Mouse (Mus musculus): ENCODE data around the gene Pcsk5. TPM values are rescaled to one million over a fixed set of nuclear protein-coding genes. Genes with fewer than 3 reads are reported as not detected.

Pcsk5 gene
- polyA plus RNA-seq, 1 experiment from 2014 or later, result 13.5 TPM

- 41% methylated on average over 1 of the region's 1 CpGs for WGBS
- no peak overlapping the region for H3K4me2 ChIP-seq (ENCODE audit: low read depth, low read length, severe bottlenecking)
- H3K27me3 ChIP-seq (ENCODE audit: control insufficient read depth, insufficient read depth, low read length), result no peaks in the 10 kb centered on the region
- no peaks in the 10 kb centered on the region for H3K9me3 ChIP-seq (ENCODE audit: control insufficient read depth, low read length)
- H3K4me1 ChIP-seq (replicated peaks; ENCODE audit: control insufficient read depth, insufficient read depth, low read length), result no peaks in the 10 kb centered on the region
- no peak overlapping the region for H3K4me3 ChIP-seq (ENCODE audit: low read depth, low read length)
- ATAC-seq (replicated peaks; ENCODE audit: low FRiP score) (no peak), DNase-seq (ENCODE audit: low spot score) (no peak)
- no peaks in the 10 kb centered on the region for H3K36me3 ChIP-seq (ENCODE audit: control insufficient read depth, insufficient read depth, low read length)
- no peak overlapping the region for H3K9ac ChIP-seq (ENCODE audit: low read length)
- no peak overlapping the region for H3K27ac ChIP-seq (ENCODE audit: low read depth, low read length)
Measured at GRCm38 (mm10) chr19:17741465-17741864, 96.0 kb downstream of the Pcsk5 start.

GRCm38 (mm10) chr19:17732676-17733277 lies 104.7 kb downstream of the Pcsk5 start:
- no peaks in the 10 kb centered on the region for H3K9me3 ChIP-seq (ENCODE audit: control insufficient read depth, low read length)
- no peaks in the 10 kb centered on the region for H3K36me3 ChIP-seq (ENCODE audit: control insufficient read depth, insufficient read depth, low read length)
- no peak overlapping the region for H3K4me3 ChIP-seq (ENCODE audit: low read depth, low read length)
- H3K9ac ChIP-seq (ENCODE audit: low read length), result no peak overlapping the region
- ATAC-seq (replicated peaks; ENCODE audit: low FRiP score) (no peak), DNase-seq (ENCODE audit: low spot score) (no peak)
- no peak overlapping the region for H3K27ac ChIP-seq (ENCODE audit: low read depth, low read length)
- no peak overlapping the region for H3K4me2 ChIP-seq (ENCODE audit: low read depth, low read length, severe bottlenecking)
- H3K4me1 ChIP-seq (replicated peaks; ENCODE audit: control insufficient read depth, insufficient read depth, low read length), result no peaks in the 10 kb centered on the region
- no peaks in the 10 kb centered on the region for H3K27me3 ChIP-seq (ENCODE audit: control insufficient read depth, insufficient read depth, low read length)

DNA sequence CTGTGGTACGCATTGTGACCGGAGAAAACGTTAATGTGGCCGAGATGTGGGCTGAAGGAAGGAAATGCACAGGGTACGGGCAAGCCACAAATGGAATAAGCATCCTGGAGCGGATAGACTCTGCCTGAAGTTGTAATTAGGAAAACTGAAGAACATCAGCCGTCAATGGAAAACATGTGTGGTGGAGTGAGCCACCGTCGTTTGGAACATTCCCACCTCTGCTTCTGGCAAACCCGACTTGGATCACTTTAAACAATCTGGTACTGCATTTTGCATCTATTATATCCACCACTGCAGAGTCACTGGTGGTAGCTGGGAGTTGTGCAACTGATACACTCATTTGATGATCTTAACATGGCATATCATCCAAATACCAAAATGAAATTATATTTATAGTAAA lies 120.4 kb downstream of the Pcsk5 start:
- 79% methylated on average over 10 of the region's 10 CpGs for WGBS
- DNase-seq (ENCODE audit: low spot score) (no peak), ATAC-seq (replicated peaks; ENCODE audit: low FRiP score) (no peak)
- H3K4me1 ChIP-seq (replicated peaks; ENCODE audit: control insufficient read depth, insufficient read depth, low read length), result no peaks in the 10 kb centered on the region
- no peak overlapping the region for H3K9ac ChIP-seq (ENCODE audit: low read length)
- H3K4me2 ChIP-seq (ENCODE audit: low read depth, low read length, severe bottlenecking), result no peak overlapping the region
- no peaks in the 10 kb centered on the region for H3K36me3 ChIP-seq (ENCODE audit: control insufficient read depth, insufficient read depth, low read length)
- no peak overlapping the region for H3K4me3 ChIP-seq (ENCODE audit: low read depth, low read length)
- no peak overlapping the region for H3K27ac ChIP-seq (ENCODE audit: low read depth, low read length)
- H3K27me3 ChIP-seq (ENCODE audit: control insufficient read depth, insufficient read depth, low read length), result no peaks in the 10 kb centered on the region
- H3K9me3 ChIP-seq (ENCODE audit: control insufficient read depth, low read length), result no peaks in the 10 kb centered on the region

- H3K27ac ChIP-seq (ENCODE audit: low read depth, low read length), result no peak overlapping the region
- 80% methylated on average over 9 of the region's 9 CpGs for WGBS
- H3K4me2 ChIP-seq (ENCODE audit: low read depth, low read length, severe bottlenecking), result no peak overlapping the region
- ATAC-seq (replicated peaks; ENCODE audit: low FRiP score) (no peak), DNase-seq (ENCODE audit: low spot score) (no peak)
- no peaks in the 10 kb centered on the region for H3K27me3 ChIP-seq (ENCODE audit: control insufficient read depth, insufficient read depth, low read length)
- no peaks in the 10 kb centered on the region for H3K9me3 ChIP-seq (ENCODE audit: control insufficient read depth, low read length)
- H3K4me1 ChIP-seq (replicated peaks; ENCODE audit: control insufficient read depth, insufficient read depth, low read length), result no peaks in the 10 kb centered on the region
- no peaks in the 10 kb centered on the region for H3K36me3 ChIP-seq (ENCODE audit: control insufficient read depth, insufficient read depth, low read length)
- H3K4me3 ChIP-seq (ENCODE audit: low read depth, low read length), result no peak overlapping the region
- H3K9ac ChIP-seq (ENCODE audit: low read length), result no peak overlapping the region
Measured at GRCm38 (mm10) chr19:17715281-17715955, 122.0 kb downstream of the Pcsk5 start.

- no peak overlapping the region for H3K4me3 ChIP-seq (ENCODE audit: low read depth, low read length)
- no peaks in the 10 kb centered on the region for H3K36me3 ChIP-seq (ENCODE audit: control insufficient read depth, insufficient read depth, low read length)
- WGBS, result 94% methylated on average over 6 of the region's 6 CpGs
- no peaks in the 10 kb centered on the region for H3K9me3 ChIP-seq (ENCODE audit: control insufficient read depth, low read length)
- H3K4me2 ChIP-seq (ENCODE audit: low read depth, low read length, severe bottlenecking), result no peak overlapping the region
- no peak overlapping the region for H3K9ac ChIP-seq (ENCODE audit: low read length)
- no peak overlapping the region for H3K27ac ChIP-seq (ENCODE audit: low read depth, low read length)
- H3K27me3 ChIP-seq (ENCODE audit: control insufficient read depth, insufficient read depth, low read length), result no peaks in the 10 kb centered on the region
- DNase-seq (ENCODE audit: low spot score) (no peak), ATAC-seq (replicated peaks; ENCODE audit: low FRiP score) (no peak)
- H3K4me1 ChIP-seq (replicated peaks; ENCODE audit: control insufficient read depth, insufficient read depth, low read length), result no peaks in the 10 kb centered on the region
Measured at GRCm38 (mm10) chr19:17691626-17692025, 145.8 kb downstream of the Pcsk5 start.

DNA sequence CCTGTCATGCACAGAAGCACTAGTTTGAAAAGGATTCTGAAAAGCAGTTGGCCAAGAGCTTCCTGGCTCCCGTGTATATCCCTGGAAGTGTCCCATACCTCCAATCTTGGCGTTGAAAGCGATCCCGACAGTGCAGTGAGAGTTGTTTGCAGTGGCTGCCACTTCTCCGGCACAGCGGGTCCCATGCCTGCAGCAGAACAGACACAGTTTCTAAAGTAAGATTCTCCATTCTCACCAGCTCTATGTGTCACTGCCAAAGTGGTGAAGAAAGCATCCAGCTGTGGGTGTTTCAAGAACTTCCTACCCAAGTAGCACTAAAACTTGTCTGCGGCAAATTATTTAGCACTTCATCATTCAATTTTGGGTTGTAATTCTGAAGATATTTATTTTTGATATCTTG lies 159.1 kb downstream of the Pcsk5 start:
- Histone ChIP-seq H3K36me3 (ENCODE audit: control insufficient read depth, insufficient read depth, low read length) (no peaks in the 10 kb centered on the region), H3K4me3 (ENCODE audit: low read depth, low read length) (no peak overlapping the region), H3K9ac (ENCODE audit: low read length) (no peak overlapping the region), H3K27ac (ENCODE audit: low read depth, low read length) (no peak overlapping the region), H3K9me3 (ENCODE audit: control insufficient read depth, low read length) (no peaks in the 10 kb centered on the region), H3K4me2 (ENCODE audit: low read depth, low read length, severe bottlenecking) (no peak overlapping the region), H3K4me1 (replicated peaks; ENCODE audit: control insufficient read depth, insufficient read depth, low read length) (no peaks in the 10 kb centered on the region), H3K27me3 (ENCODE audit: control insufficient read depth, insufficient read depth, low read length) (no peaks in the 10 kb centered on the region)
- DNase-seq (ENCODE audit: low spot score) (no peak), ATAC-seq (replicated peaks; ENCODE audit: low FRiP score) (no peak)
- 88% methylated on average over 7 of the region's 7 CpGs for WGBS

DNA sequence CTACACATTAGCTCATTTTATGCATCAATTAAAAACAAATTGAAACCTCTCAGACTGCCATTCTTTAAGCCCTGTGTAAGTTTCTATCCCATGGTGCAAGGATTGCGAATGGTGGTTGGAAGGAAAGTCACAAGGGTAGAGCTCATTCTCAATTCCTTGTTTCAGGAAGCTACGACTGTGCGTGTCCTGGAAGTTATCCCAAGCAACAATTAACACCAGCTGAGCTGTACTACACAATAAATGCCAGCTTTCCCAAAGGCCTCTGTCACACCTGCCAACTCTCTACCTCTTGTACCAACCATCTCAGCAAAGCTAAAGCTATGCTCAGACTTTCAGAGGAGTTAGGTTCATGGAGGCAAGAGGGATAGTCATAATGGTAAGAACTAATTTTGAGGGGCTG lies 174.8 kb downstream of the Pcsk5 start:
- Histone ChIP-seq H3K36me3 (ENCODE audit: control insufficient read depth, insufficient read depth, low read length) (no peaks in the 10 kb centered on the region; the same call in 1 of the 2 replicates), H3K4me2 (ENCODE audit: low read depth, low read length, severe bottlenecking) (no peak overlapping the region), H3K27ac (ENCODE audit: low read depth, low read length) (no peak overlapping the region), H3K9ac (ENCODE audit: low read length) (no peak overlapping the region), H3K9me3 (ENCODE audit: control insufficient read depth, low read length) (no peaks in the 10 kb centered on the region), H3K4me1 (replicated peaks; ENCODE audit: control insufficient read depth, insufficient read depth, low read length) (no peaks in the 10 kb centered on the region), H3K4me3 (ENCODE audit: low read depth, low read length) (no peak overlapping the region), H3K27me3 (ENCODE audit: control insufficient read depth, insufficient read depth, low read length) (no peaks in the 10 kb centered on the region)
- WGBS, result 78% methylated on average over 3 of the region's 3 CpGs
- DNase-seq (ENCODE audit: low spot score) (no peak), ATAC-seq (replicated peaks; ENCODE audit: low FRiP score) (no peak)

DNA sequence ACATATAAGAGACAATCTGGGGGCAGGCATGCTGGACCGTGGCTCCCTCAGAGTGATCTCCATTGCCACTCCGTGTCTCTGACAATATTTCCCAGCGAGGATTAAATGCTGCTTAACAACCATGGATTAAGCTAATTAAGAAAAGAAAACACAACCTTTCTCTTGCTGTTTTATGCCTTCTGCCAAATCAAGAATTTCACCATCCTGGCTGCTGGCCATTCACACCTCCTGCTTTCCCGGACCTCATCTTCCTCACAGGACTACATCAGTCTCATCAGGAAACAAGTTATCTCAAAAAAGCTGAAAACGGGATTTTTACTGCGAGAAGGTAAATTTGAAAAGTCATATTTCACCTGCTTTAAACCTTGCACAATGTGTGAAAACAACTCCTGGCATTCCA lies 175.2 kb downstream of the Pcsk5 start:
- H3K4me1 ChIP-seq (replicated peaks; ENCODE audit: control insufficient read depth, insufficient read depth, low read length), result no peaks in the 10 kb centered on the region
- DNase-seq (ENCODE audit: low spot score), result no peak
- H3K4me3 ChIP-seq (ENCODE audit: low read depth, low read length), result no peak overlapping the region
- H3K36me3 ChIP-seq (ENCODE audit: control insufficient read depth, insufficient read depth, low read length), result no peaks in the 10 kb centered on the region; the same call in 1 of the 2 replicates
- H3K27me3 ChIP-seq (ENCODE audit: control insufficient read depth, insufficient read depth, low read length), result no peaks in the 10 kb centered on the region
- H3K9ac ChIP-seq (ENCODE audit: low read length), result no peak overlapping the region
- no peak for ATAC-seq (replicated peaks; ENCODE audit: low FRiP score)
- no peak overlapping the region for H3K27ac ChIP-seq (ENCODE audit: low read depth, low read length)
- 73% methylated on average over 6 of the region's 6 CpGs for WGBS
- no peak overlapping the region for H3K4me2 ChIP-seq (ENCODE audit: low read depth, low read length, severe bottlenecking)
- no peaks in the 10 kb centered on the region for H3K9me3 ChIP-seq (ENCODE audit: control insufficient read depth, low read length)

- H3K9ac ChIP-seq (ENCODE audit: low read length), result no peak overlapping the region
- H3K27me3 ChIP-seq (ENCODE audit: control insufficient read depth, insufficient read depth, low read length), result no peaks in the 10 kb centered on the region
- no peak overlapping the region for H3K4me3 ChIP-seq (ENCODE audit: low read depth, low read length)
- H3K27ac ChIP-seq (ENCODE audit: low read depth, low read length), result no peak overlapping the region
- H3K9me3 ChIP-seq (ENCODE audit: control insufficient read depth, low read length), result no peaks in the 10 kb centered on the region
- no peak overlapping the region for H3K4me2 ChIP-seq (ENCODE audit: low read depth, low read length, severe bottlenecking)
- no peaks in the 10 kb centered on the region for H3K4me1 ChIP-seq (replicated peaks; ENCODE audit: control insufficient read depth, insufficient read depth, low read length)
- H3K36me3 ChIP-seq (ENCODE audit: control insufficient read depth, insufficient read depth, low read length), result no peaks in the 10 kb centered on the region
- ATAC-seq (replicated peaks; ENCODE audit: low FRiP score) (no peak), DNase-seq (ENCODE audit: low spot score) (no peak)
- WGBS, result 79% methylated on average over 3 of the region's 3 CpGs
Measured at GRCm38 (mm10) chr19:17659321-17659720, 178.1 kb downstream of the Pcsk5 start.

Measured in forebrain, embryonic 11.5 days (tissue).